Mouse (Mus musculus): Measurements from ENCODE around the gene Cradd.

- no peak for TF ChIP-seq MYOG (IDR thresholded peaks at IDR 0.05; ENCODE audit: control insufficient read depth in 1 of 3, insufficient read depth in 1 of 3, insufficient read length in 2 of 3, low read depth in 2 of 3)
- TF ChIP-seq POLR2A (IDR thresholded peaks at IDR 0.05; ENCODE audit: insufficient read length, low read depth) = no peak
- no peak for TF ChIP-seq SRF (IDR thresholded peaks at IDR 0.05; ENCODE audit: control insufficient read depth, insufficient read length, low read depth)
These were observed 54.8 kb downstream of the Cradd start for GRCm38 (mm10) chr10:95269151-95269550.
